Mouse (Mus musculus) liver, adult 2 months (tissue): ENCODE measurements around the gene Brd4.

Experiments used
- CTCF ChIP-seq: fragments of 200-500 bp; IDR thresholded peaks from 2 replicates; pipeline ENCODE4 v1.5.1; 2011; ENCODE audit warnings: low read depth, low read length, control low read depth
- POLR2A ChIP-seq: fragments of 200-500 bp; IDR thresholded peaks from 2 replicates; pipeline ENCODE4 v1.6.1; 2011; ENCODE audit warnings: low read length, control low read depth; ENCODE audit not compliant: insufficient read depth; ENCODE audit errors: extremely low read depth

DNA sequence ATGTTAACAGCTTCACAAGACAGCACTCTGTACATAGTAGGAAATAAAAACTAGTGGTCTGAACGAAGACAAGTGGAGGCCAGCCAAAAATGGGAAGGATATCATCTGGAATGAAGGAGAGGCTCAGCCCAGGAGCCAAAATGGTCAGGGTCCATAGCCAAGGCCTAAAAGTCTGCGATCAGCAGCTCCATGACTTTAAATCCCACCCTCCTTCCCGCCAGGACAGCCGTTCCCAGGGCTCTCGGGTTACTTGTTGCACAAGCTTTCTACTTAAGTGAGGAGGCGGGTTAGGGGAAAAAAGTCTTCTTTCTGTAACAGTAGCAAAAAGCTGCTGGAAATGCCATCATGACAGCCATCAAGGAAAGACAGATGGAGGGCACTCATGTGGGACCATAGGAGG lies 75.4 kb downstream of the Brd4 start:
- TF ChIP-seq CTCF (no peak), POLR2A (no peak)
